Mouse (Mus musculus) thymus, postnatal 25 days (tissue): Measurements from ENCODE around the gene Dad1.

ENCODE experiments used
- DNase-seq: peaks from one replicate; pipeline ENCODE4 v3.0.0; 2022

Dad1 gene

DNA sequence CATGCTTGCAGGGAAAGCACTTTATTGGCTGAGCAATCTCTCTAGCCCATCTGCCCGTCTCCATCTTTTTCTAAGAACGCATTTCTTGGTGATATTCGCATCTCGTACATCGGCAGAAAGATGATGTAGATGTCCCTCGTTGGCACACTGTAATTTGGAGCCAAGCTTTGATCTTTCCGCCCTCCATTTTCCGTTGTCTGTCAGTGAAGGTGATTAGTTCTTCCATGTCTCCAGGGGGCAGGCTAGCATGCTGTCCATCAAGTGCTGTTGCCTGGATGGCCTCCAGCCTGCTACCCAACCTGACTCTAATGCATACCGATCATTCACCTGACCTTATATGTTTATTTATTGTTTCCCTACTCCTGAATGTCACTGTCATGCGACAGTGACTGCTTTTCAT, 50.1 kb downstream of the Dad1 start:
- no peak for DNase-seq

DNA sequence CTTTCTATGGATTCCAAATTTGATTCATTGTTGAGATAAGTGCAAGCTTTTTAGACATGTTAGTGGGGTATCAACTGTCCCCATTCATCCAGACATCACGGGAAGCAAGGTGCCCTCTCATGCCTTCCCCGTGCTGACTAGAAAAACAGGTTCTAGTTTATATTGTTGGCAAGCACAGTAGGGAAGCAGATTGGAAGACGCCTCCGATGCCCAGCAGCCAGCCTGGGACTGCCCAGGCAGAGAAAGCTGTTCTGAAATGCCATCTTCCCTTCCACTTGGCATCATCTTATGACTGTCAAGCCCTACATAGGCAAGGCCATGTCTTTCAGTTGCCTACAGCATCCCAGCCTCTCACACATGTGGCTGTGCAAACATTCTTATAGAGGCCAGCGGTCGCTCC, 50.7 kb downstream of the Dad1 start:
- DNase-seq, result no peak

DNA sequence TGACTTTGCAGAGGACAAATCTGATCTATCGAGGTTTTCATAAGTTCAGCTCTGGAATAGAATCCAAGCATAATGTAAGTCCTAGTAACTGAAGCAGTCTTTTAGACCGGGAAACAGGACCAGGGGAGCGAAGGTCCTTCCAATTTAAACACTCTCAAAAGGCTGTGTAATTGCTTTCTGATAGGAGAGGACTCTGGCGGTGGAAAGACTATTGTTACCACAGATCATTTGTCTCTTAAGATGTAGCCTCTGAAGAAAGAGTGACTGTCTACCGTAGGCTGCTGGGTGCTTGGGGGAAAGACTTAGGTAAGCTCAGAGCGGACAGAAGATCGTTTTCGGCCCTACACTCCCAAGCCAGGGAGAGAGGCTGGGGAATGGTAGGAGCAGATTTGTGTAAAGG, 53.5 kb downstream of the Dad1 start:
- DNase-seq, result no peak

GRCm38 (mm10) chr14:54199662-54200061, 54.2 kb downstream of the Dad1 start:
- no peak for DNase-seq

DNA sequence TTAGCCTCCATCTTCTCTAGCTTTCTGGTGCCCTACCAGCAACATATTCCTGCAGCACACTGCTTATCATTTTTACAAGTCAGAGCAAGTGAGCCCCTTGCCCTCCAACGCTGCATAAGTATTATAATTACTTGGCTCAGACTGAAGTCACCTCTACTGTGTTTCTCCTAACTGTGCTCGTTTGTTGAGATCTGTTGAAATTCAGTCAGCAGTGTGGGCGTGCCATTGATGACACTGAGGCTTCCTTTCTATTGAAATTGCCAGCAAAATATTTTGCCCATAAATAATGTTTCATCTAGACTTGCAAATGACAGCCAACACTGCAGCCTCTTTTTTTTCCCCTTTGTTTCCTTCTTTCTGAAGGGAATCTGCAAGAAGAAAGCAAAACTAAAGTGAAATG, 56.2 kb downstream of the Dad1 start:
- no peak for DNase-seq

DNA sequence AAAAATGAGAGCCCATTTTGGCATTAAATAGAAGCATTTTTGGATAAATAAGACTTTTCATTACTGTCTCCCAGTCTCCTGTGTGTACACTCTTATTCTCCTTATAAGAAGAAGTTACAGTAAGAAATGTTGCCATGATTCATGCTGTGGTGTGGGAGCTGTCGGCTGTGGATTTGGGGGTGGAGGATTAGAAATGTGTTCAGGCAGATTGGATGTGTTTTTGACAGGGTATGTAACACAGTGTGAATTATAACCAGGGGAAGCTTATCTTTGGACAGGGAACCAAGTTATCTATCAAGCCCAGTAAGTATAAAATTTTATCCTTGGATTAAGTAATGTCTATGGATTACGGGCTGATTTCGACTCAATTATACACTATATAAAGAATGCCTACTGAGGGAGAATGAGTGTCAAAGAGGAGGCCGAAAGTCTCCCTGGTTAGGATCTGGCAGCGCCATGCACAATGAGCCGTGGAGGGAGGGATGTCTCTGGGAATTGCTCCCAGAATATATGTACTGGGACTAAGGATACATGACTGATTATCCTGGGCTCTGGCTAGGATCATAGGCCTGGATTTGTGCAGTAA, 58.0 kb downstream of the Dad1 start:
- DNase-seq, result no peak

DNA sequence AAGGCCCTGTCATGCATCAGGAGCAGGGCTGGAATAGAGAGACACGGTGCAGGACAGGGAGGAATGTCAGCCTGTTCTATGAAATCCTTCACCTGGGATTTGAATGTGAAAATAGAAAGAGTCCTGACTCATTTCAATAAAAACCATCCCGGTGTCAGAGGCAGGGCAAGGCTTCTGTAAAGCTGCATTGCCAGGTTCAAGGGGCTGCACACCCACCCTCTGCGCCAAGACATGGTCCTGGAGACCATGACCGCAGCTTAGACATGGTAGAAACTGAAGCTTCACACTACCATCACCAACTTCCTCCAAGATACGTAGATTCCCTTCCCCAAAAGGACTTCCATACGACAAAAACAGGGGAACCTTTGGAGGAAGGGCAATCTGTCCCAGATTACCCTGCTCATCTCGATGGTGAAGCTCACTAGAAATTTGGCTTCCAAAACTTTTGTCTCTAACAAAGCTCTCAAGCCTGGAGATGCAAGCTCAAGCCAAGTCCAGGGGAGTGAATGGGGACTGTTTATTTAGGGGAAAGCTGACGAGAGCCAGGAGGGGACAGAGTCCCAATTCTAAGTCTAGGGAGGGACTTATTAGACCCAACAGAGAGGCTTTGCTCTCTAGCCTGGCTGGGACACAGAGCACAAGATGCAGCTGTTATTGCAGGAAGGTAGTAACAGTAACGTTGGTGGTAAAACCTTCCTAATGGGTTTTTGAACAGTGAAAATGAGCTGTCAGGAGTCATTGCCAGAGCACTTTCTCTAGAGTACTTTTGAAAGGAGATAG, 60.4 kb downstream of the Dad1 start:
- DNase-seq, result no peak

DNA sequence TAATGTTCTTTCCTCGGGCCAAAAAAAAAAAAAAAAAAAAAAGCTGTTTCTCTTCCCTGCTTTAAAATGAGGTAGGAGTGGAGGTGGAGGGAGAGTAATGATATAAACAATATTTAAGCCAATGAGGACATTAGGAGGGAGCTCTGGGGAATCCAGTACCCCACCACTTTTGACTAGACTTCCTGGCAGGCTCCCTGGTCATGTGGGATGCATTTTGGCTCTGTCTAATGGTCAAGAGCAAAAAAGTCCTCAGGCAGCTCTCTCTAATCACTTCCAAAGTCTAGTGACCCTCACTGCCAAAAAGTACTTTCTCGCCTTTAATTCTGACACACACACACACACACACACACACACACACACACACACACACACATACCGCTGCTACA, 61.4 kb downstream of the Dad1 start:
- DNase-seq, result no peak

DNA sequence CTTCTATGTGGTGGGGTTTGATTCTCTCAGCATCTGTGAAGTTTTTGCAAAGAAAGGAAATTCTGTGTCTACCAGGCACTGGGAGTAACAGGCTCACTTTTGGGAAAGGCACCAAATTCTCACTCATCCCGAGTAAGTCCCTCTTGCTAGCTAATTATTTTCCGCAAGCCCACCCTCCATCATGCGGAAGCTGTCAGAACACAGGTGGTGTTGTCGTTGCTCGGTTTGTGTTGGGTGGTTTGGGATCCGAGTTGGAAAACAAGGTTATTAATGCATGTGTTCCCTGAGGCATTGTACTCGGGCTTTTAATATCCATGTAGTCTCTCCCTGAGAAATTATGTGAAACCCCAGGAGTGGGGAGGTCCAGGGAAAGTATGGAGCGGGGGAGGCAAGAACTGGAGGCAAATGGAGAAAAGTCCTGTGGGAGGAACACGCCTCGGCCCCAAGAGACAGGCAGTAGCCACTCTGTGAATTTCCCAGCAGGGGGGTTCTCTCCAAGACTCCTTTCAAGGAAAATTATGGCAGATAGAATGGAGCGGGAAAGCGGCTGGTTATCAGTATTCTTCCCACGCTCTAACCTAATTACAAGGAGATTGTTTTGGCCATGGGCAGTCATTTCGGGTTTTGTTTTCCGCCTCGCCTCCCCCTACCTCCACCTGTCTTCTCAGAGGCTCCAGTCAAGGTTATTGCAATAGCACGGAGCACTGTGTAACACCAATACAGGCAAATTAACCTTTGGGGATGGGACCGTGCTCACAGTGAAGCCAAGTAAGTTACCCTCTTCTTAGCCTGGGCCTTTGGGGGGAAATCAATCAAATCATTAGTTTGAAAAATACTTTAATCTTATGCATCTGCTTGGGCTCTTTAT, 62.1 kb downstream of the Dad1 start:
- no peak for DNase-seq

GRCm38 (mm10) chr14:54191026-54191390, 62.9 kb downstream of the Dad1 start:
- no peak for DNase-seq

GRCm38 (mm10) chr14:54190305-54191025, 63.4 kb downstream of the Dad1 start:
- no peak for DNase-seq

- DNase-seq, result no peak
Measured at GRCm38 (mm10) chr14:54189255-54189654, 64.6 kb downstream of the Dad1 start.

DNA sequence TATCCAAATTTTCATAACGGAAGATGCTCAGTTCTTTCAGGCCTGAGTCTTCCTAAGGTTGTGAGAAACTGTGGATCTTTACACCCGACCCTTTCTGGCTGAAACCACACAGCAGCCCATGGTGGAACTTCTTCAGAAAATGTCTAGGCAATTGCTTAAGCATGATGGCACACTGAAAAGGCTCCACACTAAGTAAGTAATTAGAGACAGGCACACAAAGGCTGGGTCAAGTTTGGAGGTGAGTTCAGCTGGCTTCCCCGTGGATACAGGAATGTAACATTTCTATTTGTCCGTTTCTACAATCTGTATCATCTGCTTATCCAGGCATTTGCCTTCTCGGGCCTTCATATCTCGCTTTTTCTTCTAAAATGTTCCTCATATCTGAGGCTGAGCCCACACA, 66.7 kb downstream of the Dad1 start:
- DNase-seq, result no peak
